In genomic region chr9:55150279-55150726, GRCm38 (mm10) we compare ENCODE assay signal across 8 mouse cellular contexts. TPM values are rescaled to one million over a fixed set of nuclear protein-coding genes. Genes with fewer than 3 reads are reported as not detected.
A peak's percentile ranks its signal among the peaks of the same experiment; 100 is the strongest.
DNase-seq lines count a peak whose midpoint lies in the region; ATAC-seq lines count a peak whose summit lies in the region.

No protein-coding gene starts in this region.

- peak overlapping the region; percentile 81 for H3K4me2 ChIP-seq in kidney, embryonic 16.5 days (replicated peaks; ENCODE audit: low read depth, low read length)
- peak overlapping the region; percentile 92 for H3K4me2 ChIP-seq in intestine, embryonic 16.5 days (ENCODE audit: low read depth, low read length)

- H3K27me3 ChIP-seq in kidney, embryonic 16.5 days (ENCODE audit: insufficient read depth, low read length), result no peaks in the 10 kb centered on the region
- H3K27me3 ChIP-seq in intestine, embryonic 16.5 days (replicated peaks; ENCODE audit: control insufficient read depth, insufficient read depth, low read length), result no peaks in the 10 kb centered on the region

- peaks cover 16% of the 10 kb centered on the region for H3K4me1 ChIP-seq in kidney, embryonic 16.5 days (ENCODE audit: insufficient read depth, low read length)
- H3K4me1 ChIP-seq in intestine, embryonic 16.5 days (ENCODE audit: control insufficient read depth, insufficient read depth, low read length), result peaks cover 7% of the 10 kb centered on the region

- no peak for ATAC-seq in kidney, embryonic 16.5 days (ENCODE audit: low FRiP score, low TSS enrichment)
- ATAC-seq in erythroblast, adult 5-6 weeks (replicated peaks; ENCODE audit: low FRiP score, poor library complexity, severe bottlenecking), result peak; percentile 59; the same call in 1 of the 2 replicates
- ATAC-seq in intestine, embryonic 16.5 days, result peak; percentile 27; the same call in 1 of the 2 replicates
- peak; percentile 18 for ATAC-seq in megakaryocyte progenitor cell, adult 5-6 weeks (replicated peaks; ENCODE audit: poor library complexity)

- peak overlapping the region; percentile 93 for H3K9ac ChIP-seq in kidney, embryonic 16.5 days (replicated peaks; ENCODE audit: low read length)
- H3K9ac ChIP-seq in intestine, embryonic 16.5 days (ENCODE audit: low read depth, low read length), result peak overlapping the region; percentile 91

- DNase-seq in kidney, postnatal 14 days, result no peak
- DNase-seq in T-cell, adult 2 months (ENCODE audit: low spot score), result peak; percentile 13
- DNase-seq in frontal cortex, adult 2 months (ENCODE audit: extremely low spot score in 1 of 2, low spot score in 1 of 2), result no peak
- DNase-seq in adrenal gland, adult 18-20 months (ENCODE audit: low spot score in 2 of 2), result no peak

- no peaks in the 10 kb centered on the region for H3K9me3 ChIP-seq in kidney, embryonic 16.5 days (ENCODE audit: low read length)
- H3K9me3 ChIP-seq in intestine, embryonic 16.5 days (ENCODE audit: control insufficient read depth, low read length), result no peaks in the 10 kb centered on the region

- H3K27ac ChIP-seq in kidney, embryonic 16.5 days (ENCODE audit: low read length), result no peak overlapping the region
- H3K27ac ChIP-seq in intestine, embryonic 16.5 days (ENCODE audit: low read length), result peak overlapping the region; percentile 69; the same call in 1 of the 2 replicates

- WGBS in kidney, embryonic 16.5 days, result 0% methylated on average over 13 of the region's 13 CpGs
- WGBS in intestine, embryonic 16.5 days, result 3% methylated on average over 13 of the region's 13 CpGs

- no peaks in the 10 kb centered on the region for H3K36me3 ChIP-seq in kidney, embryonic 16.5 days (ENCODE audit: insufficient read depth, low read length)
- no peaks in the 10 kb centered on the region for H3K36me3 ChIP-seq in intestine, embryonic 16.5 days (ENCODE audit: control insufficient read depth, insufficient read depth, low read length)

- H3K4me3 ChIP-seq in kidney, embryonic 16.5 days (ENCODE audit: low read length), result peak overlapping the region; percentile 86
- peak overlapping the region; percentile 91 for H3K4me3 ChIP-seq in intestine, embryonic 16.5 days (ENCODE audit: low read length)

RNA-seq across cellular contexts. Expression of gene Ube2q2, which starts 1.6 kb away (rescaled TPM):
- 15.0 and 29.2 TPM in 2 replicates for polyA plus RNA-seq in kidney, embryonic 16.5 days (2015; fragmentation: Nextera tagmentation; extraction: Ambion mirVana)
- total RNA-seq in erythroblast, adult 5-6 weeks (2015; ENCODE audit: low replicate concordance), result 9.6 and 11.1 TPM in 2 replicates
- 10.9 and 15.4 TPM in 2 replicates for total RNA-seq in erythroblast, adult 5-6 weeks (2017; ENCODE audit: low replicate concordance)
- polyA plus RNA-seq in intestine, embryonic 16.5 days (2015; fragmentation: Nextera tagmentation; extraction: Ambion mirVana), result 10.6 and 12.2 TPM in 2 replicates
- total RNA-seq in megakaryocyte progenitor cell, adult 5-6 weeks (2015), result 44.4 and 46.8 TPM in 2 replicates
- 45.2 and 57.7 TPM in 2 replicates for total RNA-seq in megakaryocyte progenitor cell, adult 5-6 weeks (2017)
- polyA plus RNA-seq in frontal cortex, adult 2 months (2012; rRNA removed), result 39.4 and 41.3 TPM in 2 replicates
- 10 to 100 TPM; 49.9 to 62.1 TPM for total RNA-seq in adrenal gland, adult 18-20 months (2021)

RNA-seq across cellular contexts. Expression of gene Fbxo22, which starts 58.4 kb away (rescaled TPM):
- 69.5 and 73.4 TPM in 2 replicates for polyA plus RNA-seq in kidney, embryonic 16.5 days (2015; fragmentation: Nextera tagmentation; extraction: Ambion mirVana)
- total RNA-seq in erythroblast, adult 5-6 weeks (2015; ENCODE audit: low replicate concordance), result 12.3 and 13.6 TPM in 2 replicates
- 9.8 and 10.2 TPM in 2 replicates for total RNA-seq in erythroblast, adult 5-6 weeks (2017; ENCODE audit: low replicate concordance)
- polyA plus RNA-seq in intestine, embryonic 16.5 days (2015; fragmentation: Nextera tagmentation; extraction: Ambion mirVana), result 55.3 and 61.0 TPM in 2 replicates
- 58.7 and 59.2 TPM in 2 replicates for total RNA-seq in megakaryocyte progenitor cell, adult 5-6 weeks (2015)
- total RNA-seq in megakaryocyte progenitor cell, adult 5-6 weeks (2017), result 52.7 and 56.9 TPM in 2 replicates
- polyA plus RNA-seq in frontal cortex, adult 2 months (2012; rRNA removed), result 30.8 and 33.5 TPM in 2 replicates
- 10 to 100 TPM; 31.5 to 33.8 TPM for total RNA-seq in adrenal gland, adult 18-20 months (2021)
